Mouse (Mus musculus) v-Abl transformed pro-B cells (cell line): ENCODE measurements at regions not wholly inside any gene's neighbourhood (a gene's known extent, or its start where the extent isn't known, plus 50 kb on each side); places are given as distances from the start of the nearest gene placed in this dataset.

ENCODE experiments used
- in situ Hi-C, 2 experiments: fragments of 400-800 bp; cut with MboI; formaldehyde crosslinking; loops; one replicate each; pipeline ENCODE4 v1.15.1; 2025; ENCODE audit not compliant: unreplicated experiment in 2 of 2

GRCm38 (mm10) chr10:112863808-112864207 lies 65.0 kb downstream of the Atxn7l3b start:
- in situ Hi-C loops = no loop called here

- in situ Hi-C loops = no loop called here
Measured at GRCm38 (mm10) chr10:112863375-112863774, 65.4 kb downstream of the Atxn7l3b start.

DNA sequence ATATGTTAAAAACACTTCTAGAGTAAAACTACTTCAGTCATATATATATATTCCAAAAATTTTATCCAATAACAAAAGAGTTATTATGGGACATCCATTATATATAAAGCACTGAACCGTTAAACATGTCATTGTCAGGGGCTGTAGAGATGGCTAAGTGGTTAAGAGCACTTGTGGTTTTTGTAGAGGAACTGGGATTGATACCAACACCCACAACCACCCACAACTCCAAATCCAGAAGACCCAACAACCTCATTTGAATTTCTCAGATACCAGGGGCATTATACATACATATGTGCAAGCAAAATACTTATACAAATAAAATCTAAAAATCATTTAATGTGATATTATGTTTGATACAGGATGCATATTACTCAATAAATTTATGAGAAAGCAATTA lies 76.8 kb downstream of the Atxn7l3b start:
- in situ Hi-C loops = loop anchor here in 1 of 2 experiments (10.0 kb wide), 1 partner anchor 173 kb away; no protein-coding TSS in a partner anchor

GRCm38 (mm10) chr10:112846225-112846624 lies 82.6 kb downstream of the Atxn7l3b start:
- in situ Hi-C loops = loop anchor here in 1 of 2 experiments (25.0 kb wide), 1 partner anchor 1866 kb away; no protein-coding TSS in a partner anchor

- in situ Hi-C loops = loop anchor here in 1 of 2 experiments (25.0 kb wide), 1 partner anchor 1875 kb away; no protein-coding TSS in a partner anchor
Measured at GRCm38 (mm10) chr10:112837400-112838035, 91.3 kb downstream of the Atxn7l3b start.

- in situ Hi-C loops = loop anchor here in 1 of 2 experiments (25.0 kb wide), 1 partner anchor 1876 kb away; no protein-coding TSS in a partner anchor
Measured at GRCm38 (mm10) chr10:112835970-112836369, 92.8 kb downstream of the Atxn7l3b start.

- in situ Hi-C loops = loop anchor here in 1 of 2 experiments (25.0 kb wide), 1 partner anchor 1877 kb away; no protein-coding TSS in a partner anchor
Measured at GRCm38 (mm10) chr10:112835508-112835907, 93.3 kb downstream of the Atxn7l3b start.

- in situ Hi-C loops = loop anchor here in 1 of 2 experiments (25.0 kb wide), 2 partner anchors 1723 to 1823 kb away; no protein-coding TSS in a partner anchor
Measured at GRCm38 (mm10) chr10:112810181-112810580, 118.6 kb downstream of the Atxn7l3b start.

DNA sequence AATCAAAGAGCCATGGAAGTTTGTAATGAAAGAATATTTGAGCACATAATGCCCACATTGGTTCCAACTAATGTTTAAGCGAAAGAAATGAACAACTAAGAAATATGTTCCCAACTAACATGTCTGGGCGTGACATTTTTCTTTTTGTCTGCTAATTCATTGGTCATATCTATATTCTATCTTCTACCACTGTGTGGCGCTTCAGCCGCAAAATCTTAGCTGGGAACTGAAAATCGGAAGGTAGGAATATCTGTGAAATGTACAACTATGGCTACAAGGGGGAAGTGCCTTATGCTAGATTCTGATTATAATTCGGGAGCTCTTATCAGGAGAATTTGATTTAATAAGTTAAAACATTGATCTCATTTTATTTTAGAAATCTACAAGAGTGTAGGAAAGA lies 125.2 kb downstream of the Atxn7l3b start:
- in situ Hi-C loops = loop anchor here (10.0 to 25.0 kb wide), 3 partner anchors 819 to 1816 kb away; no protein-coding TSS in a partner anchor

GRCm38 (mm10) chr10:112801560-112801959 lies 127.2 kb downstream of the Atxn7l3b start:
- in situ Hi-C loops = loop anchor here (10.0 to 25.0 kb wide), 3 partner anchors 817 to 1814 kb away; no protein-coding TSS in a partner anchor

DNA sequence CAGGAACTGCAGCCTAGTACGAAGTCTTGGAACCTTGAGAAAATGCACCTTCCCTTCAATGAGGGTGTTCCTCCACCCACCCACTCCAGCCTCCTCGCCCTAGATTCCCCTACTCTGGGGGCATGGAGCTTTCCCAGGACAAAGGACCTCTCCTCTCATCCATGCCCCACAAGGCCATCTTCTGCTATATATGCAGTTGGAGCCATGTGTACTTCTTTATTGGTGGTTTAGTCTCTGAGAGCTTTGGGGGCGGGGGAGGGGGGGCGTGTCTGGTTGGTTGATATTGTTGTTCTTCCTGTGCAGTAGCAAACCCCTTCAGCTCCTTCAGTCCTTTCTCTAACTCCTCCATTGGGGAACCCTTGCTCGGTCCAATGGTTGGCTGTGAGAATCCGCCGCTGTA lies 130.2 kb downstream of the Atxn7l3b start:
- in situ Hi-C loops = loop anchor here (5.0 to 25.0 kb wide), 2 partner anchors 686 to 821 kb away; no protein-coding TSS in a partner anchor

- in situ Hi-C loops = loop anchor here (5.0 to 25.0 kb wide), 2 partner anchors 686 to 821 kb away; no protein-coding TSS in a partner anchor
Measured at GRCm38 (mm10) chr10:112798090-112798489, 130.7 kb downstream of the Atxn7l3b start.

DNA sequence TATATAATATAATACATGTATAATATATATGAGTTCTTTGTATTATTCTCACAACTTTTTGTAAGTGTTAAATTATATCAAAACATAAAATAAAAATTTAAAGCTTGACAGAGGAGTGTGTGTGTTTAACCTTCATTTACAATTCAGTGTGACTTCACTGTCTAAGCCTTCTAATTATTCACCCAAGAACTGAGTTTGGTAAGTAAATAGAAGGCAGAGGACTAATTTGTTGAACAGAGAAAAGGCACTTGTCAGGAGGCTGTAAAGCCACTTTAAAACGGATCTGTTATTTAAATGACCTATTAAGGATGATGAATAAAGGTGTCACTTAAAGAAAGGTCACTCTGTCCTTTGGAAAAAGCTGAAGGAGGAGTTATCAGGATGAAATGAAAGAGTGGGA lies 132.9 kb downstream of the Atxn7l3b start:
- in situ Hi-C loops = loop anchor here (5.0 to 25.0 kb wide), 2 partner anchors 684 to 819 kb away; no protein-coding TSS in a partner anchor

DNA sequence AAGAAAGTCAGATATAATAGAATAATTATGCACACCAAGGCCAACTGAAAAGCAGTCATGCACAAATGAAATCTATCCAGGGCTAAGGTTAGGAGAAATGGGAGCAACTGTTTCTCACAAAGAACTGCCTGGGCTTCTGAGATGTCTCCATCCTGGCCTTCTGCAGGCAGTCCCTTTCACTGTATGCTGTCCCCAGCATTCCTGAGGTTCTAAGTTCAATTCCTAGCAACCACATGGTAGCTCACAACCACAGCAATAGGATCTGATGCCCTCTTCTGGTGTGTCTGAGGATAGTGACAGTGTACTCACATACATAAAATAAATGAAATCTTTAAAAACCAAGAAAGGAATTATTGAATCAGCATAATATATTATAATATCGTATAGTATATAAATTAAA lies 133.3 kb downstream of the Atxn7l3b start:
- in situ Hi-C loops = loop anchor here (5.0 to 25.0 kb wide), 2 partner anchors 683 to 818 kb away; no protein-coding TSS in a partner anchor

GRCm38 (mm10) chr10:112788236-112788635 lies 140.6 kb downstream of the Atxn7l3b start:
- in situ Hi-C loops = loop anchor here in 1 of 2 experiments (25.0 kb wide), 1 partner anchor 676 kb away; no protein-coding TSS in a partner anchor

- in situ Hi-C loops = no loop called here
Measured at GRCm38 (mm10) chr10:112774262-112774661, 154.5 kb downstream of the Atxn7l3b start.

- in situ Hi-C loops = no loop called here
Measured at GRCm38 (mm10) chr10:112746683-112747082, 182.1 kb downstream of the Atxn7l3b start.

GRCm38 (mm10) chr10:112743527-112743926 lies 185.3 kb downstream of the Atxn7l3b start:
- in situ Hi-C loops = no loop called here

- in situ Hi-C loops = no loop called here
Measured at GRCm38 (mm10) chr10:112742123-112742522, 186.7 kb downstream of the Atxn7l3b start.
